Mouse (Mus musculus): ENCODE results near the gene Awat1. TPM values are rescaled to one million over a fixed set of nuclear protein-coding genes. Genes with fewer than 3 reads are reported as not detected.

Gene Awat1
- not detected for total RNA-seq (2021)
- long read RNA-seq, experiment 1 = 0 reads
- long read RNA-seq, experiment 2 = 0 reads

DNA sequence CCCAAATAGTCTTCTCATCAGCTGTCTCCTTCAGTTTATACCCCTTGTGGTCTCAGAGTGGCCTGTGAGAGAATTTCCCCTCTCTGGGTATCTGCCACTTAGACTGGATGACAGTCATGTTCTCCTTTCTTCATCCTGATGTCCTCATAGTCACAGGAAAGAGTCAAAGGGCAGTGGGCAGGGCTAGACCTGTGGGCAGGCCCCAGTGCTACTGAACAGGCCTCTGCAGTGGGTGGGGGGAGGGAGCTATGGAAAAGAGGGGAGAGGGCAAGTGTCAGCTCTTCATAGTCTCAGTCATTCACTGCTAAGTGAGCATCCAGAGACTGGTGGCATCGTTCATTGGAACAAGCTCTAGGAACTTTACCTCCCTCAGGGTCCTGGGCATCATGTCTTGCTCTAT lies at the start of gene Awat1:
TSS of gene Awat1 (plus strand) at position 301 of the 400 bp plus-strand sequence.
- intact Hi-C loops (cut with DNase I) = no loop called here
- DNase-seq = no peak

DNA sequence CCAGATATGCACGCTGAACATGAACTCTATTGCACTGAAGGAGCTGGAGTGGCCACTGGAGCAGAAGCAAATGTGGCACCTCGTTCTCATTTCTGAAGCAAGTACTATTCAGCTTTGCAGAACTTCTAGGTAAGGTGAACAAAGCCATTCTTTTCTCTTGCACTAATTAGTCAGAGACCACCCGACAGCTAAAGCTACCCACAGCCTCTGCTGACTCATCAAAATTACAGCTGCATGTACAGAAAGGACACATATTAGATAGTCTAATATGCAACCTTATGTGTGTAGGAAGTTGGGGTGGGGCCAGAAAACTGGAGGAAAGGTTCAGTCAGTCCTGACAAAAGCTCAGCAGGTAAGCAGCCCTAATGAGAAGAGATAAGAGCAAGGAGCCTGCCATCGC lies 47.6 kb upstream of the Awat1 start, which contains the start of gene Dgat2l6:
TSS of gene Dgat2l6 (plus strand) at position 368 of the 400 bp plus-strand sequence.
- intact Hi-C loops (cut with DNase I) = no loop called here
- DNase-seq = no peak

DNA sequence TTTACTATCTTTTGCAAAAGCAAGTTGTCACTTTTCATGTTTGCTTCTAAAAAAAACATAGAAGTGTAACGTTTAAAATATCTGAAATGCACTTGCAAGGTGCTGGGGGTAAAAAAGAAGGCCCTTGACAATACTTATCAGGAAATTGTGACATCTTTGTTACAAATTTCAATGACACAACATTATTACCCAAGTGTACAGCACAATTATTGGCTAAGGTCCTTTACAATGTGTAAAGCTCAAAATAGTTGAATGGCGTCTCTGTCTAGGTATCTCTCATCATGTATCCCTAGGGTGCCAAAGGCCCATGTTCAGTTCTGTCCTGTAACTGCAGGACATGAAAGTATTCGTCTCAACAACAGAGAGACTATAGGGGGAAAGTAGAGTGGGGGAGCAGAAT lies 16.0 kb upstream of the Awat1 start:
- intact Hi-C loops (cut with DNase I) = no loop called here
- DNase-seq = no peak

DNA sequence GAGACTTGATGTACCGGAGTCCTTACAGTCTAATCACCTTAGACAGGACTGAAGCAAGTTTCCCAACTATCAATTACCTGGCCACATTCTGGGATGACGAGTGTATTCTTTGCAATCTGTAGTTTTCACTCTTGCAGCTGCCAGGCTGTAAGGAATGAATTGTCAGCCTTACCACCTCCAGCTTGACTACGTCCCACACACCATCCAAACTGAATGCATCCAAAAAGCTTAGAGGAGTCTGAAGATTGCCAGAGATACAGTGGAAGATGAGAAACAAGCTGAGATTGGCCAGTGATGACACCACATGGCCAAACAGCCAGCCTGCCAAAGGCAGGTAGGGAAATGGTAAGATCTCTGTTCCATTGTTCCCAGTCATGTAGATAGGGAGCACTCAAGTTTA lies 6.4 kb upstream of the Awat1 start:
- intact Hi-C loops (cut with DNase I) = no loop called here
- DNase-seq = no peak

DNA sequence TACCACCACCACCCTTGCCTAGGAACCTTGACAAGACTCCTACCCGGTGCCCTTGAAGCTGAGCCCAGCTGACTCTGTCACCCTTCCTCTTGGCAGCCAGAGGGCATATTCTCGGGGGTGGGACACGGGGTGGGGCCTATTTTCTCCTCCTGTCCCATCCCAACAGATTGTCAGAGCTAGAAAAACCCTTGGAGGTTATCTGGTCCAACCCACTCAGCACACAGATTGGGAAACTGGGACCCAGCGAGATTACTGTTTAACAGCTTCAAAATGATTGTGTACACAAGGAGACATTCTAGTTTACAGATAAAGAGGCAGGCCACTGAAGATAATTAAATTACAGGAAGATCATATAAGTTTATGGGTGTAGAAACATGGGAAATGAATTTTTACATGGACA lies 22.7 kb downstream of the Awat1 start, which contains the start of gene P2ry4:
TSS of gene P2ry4 (minus strand) at position 79 of the 400 bp plus-strand sequence.
- intact Hi-C loops (cut with DNase I) = no loop called here

DNA sequence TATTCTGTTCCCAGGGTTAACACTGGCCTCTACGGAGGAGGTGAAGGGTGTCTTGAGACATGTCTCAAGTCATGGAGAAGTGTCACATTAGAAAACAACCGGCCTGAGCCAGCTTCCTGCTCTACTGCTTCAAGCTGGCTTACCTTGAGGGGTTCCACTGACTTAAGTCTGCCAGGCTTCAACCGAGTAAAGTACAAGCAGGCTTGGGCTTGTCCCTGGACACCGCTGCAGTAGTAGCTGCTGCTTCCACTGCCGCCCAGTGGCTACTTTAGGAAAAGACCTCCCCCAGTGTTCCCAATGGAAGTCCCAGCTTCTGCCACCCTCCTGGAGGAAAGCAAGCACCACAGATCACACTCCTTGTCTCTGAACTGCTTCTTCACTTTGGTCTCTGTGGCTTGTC lies 25.4 kb downstream of the Awat1 start:
- intact Hi-C loops (cut with DNase I) = no loop called here
- peak; percentile 24 to 48 for DNase-seq

More for the DNA sequence above, 22.7 kb downstream of the Awat1 start, which contains the start of gene P2ry4:
- DNase-seq = no peak

DNA sequence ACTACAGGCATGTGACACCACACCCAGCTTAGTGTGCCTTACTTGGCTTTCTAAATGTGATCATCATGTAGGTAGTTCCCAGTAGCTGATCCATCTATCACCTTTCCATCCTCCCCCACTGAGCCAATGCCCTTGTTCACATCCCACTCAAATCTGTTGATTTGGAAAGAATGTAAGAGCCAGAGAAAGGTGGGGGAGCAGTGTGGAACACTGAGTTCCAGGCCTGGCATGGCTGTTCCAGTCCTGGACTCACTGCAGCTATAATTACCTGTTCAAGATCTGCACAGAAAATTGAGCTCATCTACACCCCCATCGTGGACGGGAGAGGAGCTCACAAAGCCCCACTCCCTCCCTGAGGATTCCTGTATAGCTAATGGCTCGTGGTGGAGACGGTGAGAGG lies 27.7 kb downstream of the Awat1 start:
- no peak for DNase-seq
- intact Hi-C loops (cut with DNase I) = no loop called here

DNA sequence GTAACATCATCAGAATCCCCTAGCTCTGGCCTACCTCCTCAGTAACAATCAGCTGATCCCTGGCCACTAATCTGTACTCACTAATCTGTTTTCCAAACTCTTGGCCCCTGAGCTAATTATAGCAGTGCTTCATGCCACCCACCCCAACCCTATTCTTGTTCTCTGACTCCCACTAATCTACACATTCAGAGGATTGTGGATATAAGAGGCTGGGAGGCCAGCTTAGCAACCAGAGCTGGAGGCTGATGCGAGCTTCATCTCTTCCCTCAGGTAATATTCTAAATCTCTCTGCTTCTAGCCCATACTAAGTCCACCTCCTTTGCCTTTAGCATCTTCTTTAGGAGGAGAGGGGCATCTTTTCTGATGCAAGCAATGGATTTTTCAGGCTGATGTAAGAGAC lies 33.3 kb downstream of the Awat1 start, which contains the start of gene Arr3:
TSS of gene Arr3 (plus strand) at position 184 of the 400 bp plus-strand sequence.
- no peak for DNase-seq
- intact Hi-C loops (cut with DNase I) = no loop called here

DNA sequence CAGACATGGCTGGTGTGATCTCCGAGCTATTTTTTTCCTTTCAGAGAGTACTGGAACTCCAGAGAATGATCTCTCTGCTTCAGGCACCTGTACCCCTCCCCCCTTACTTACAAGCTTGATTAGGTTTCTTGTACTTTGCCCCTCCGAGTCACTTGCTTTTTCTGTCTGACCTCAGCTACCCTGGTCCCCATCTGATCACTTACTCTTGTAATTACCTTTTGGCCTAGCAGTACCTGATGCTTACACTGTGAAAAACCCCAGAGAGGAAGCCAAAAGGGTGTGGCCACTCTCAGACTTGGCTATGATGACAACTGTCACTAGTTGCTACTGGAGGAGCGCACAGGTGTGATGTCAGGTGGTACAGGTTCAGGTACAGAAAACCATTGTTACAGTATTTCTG lies 46.4 kb downstream of the Awat1 start:
- intact Hi-C loops (cut with DNase I) = no loop called here
- DNase-seq = no peak

DNA sequence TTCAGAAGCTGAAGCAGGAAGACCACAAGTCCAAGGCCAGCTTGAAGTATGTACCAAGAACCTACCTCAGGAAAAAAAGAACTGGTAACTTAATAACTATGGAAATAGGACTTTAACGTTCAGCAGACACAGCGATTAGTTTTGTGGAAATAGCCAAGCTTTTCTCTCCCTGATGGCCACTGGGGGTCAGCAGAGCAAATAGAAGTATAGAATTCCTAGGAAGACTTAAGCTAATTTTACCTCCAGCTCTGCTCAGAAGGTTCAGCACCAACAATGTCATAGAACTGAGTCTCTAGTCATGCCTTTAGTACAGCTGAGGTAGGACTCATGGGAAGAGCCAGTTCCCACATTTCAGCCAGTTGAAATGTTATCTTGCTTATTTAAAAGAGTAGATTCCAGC lies 49.3 kb downstream of the Awat1 start:
- no peak for DNase-seq
- intact Hi-C loops (cut with DNase I) = loop anchor here (5.0 to 10.0 kb wide), 3 partner anchors 111 to 323 kb away; partner anchors contain the start of gene Igbp1

DNA sequence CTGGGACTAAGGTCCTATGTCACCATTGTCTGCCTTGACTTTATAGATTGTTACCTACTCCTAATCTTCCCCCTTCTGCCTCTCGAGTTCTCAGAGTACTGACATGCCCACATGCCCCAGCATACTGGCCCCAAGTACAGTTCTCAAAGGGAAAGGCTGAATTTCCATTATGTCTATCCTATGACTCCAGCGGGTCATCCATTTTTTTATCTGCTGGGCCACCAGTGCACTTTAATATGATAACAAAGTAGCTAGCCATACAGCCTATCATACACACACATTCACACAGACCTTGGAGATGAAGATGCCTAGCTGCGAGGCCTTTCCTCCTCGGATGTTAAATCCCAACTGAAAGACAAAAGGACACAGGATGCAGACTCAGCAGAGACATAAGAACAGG lies 52.2 kb downstream of the Awat1 start:
- DNase-seq = no peak
- intact Hi-C loops (cut with DNase I) = loop anchor here (5.0 to 10.0 kb wide), 3 partner anchors 108 to 321 kb away; partner anchors contain the start of gene Igbp1

DNA sequence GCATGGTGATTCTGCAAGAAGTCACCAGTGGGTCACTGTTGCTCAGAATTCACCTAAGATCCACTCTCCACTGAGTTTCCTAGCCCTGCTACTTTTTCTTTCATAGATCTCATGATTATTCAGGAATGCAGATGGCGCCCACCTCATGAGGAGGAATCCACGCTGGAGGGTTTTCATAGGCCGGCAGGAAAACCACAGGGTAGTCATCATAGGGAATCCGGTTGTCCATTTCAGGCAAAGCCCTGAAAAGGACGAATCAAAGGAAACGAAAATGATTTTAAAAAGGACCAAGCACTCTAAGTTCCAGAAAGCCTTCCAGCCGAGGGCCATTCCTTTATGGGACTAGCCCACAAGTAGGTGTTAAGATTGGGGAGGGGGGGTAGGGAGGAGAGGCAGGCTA lies 53.1 kb downstream of the Awat1 start:
- intact Hi-C loops (cut with DNase I) = loop anchor here (10.0 kb wide), 2 partner anchors 130 to 320 kb away; partner anchors contain the start of gene Igbp1
- no peak for DNase-seq

DNA sequence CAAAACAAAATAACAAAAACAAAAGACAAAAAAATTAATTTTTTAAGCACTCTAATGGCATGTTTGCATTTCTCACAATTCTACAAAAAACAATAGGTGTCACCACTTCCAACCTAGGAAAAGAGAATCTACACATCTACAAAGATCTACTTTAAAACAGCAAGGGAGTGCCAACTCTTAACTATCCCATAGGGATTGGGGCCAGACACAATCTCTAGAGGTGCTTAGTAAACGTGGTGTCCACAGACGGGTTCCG lies 53.4 kb downstream of the Awat1 start, which contains the start of gene Kif4:
TSS of gene Kif4 (plus strand) at position 192 of the 256 bp plus-strand sequence.
- DNase-seq = no peak
- intact Hi-C loops (cut with DNase I) = loop anchor here (10.0 kb wide), 2 partner anchors 131 to 319 kb away; partner anchors contain the start of gene Igbp1

DNA sequence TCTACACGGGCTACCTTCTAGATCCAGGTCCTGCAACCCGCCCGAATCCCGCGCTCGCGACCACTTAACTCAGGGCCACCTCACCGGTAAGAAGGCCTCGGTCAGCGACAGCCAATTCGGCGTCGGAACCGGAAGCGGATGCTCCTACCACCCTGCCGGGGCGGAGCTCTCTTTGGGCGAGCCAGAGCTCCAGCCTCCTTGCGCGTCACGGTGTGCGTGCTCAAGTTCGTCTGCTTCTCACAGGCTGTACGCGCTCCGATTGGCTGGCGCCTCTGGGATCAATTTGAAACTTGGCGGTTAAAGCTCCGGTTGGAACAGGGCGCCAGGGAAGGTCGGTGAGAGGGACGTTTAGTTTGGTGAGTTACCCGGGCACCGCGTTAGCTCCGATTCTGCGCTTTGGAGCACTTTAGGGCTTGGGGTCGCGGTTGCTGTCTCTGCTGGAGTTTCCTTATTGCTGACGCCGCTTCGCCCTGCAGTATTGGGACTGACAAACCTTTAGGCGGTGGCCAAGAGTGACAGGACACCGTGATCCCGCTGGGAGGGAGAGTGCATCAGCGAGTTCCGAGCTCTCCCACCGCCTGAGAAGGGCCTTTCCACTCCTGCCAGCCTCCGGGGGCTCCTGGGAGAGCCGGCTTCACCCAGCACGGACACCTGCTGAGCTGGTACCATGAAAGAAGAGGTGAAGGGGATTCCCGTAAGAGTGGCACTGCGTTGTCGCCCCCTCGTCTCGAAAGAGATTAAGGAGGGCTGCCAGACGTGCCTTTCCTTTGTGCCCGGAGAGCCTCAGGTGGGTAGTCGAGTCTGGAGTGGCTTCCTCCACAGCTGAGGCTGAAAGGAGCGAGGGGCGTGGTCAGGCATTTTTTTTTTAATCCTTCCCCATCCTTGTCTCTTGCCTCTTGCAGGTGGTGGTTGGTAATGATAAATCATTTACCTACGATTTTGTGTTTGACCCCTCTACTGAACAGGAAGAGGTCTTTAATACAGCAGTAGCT lies 54.0 kb downstream of the Awat1 start, which contains the start of gene Pdzd11:
TSS of gene Pdzd11 (minus strand) at position 767 of the 992 bp plus-strand sequence.
- intact Hi-C loops (cut with DNase I) = loop anchor here (10.0 kb wide), 2 partner anchors 131 to 319 kb away; partner anchors contain the start of gene Igbp1
- peak; percentile 88 to 89 for DNase-seq

Other genes with a start within 250 kb of the Awat1 start
- not detected for gene Otud6a, start 143.2 kb upstream of the Awat1 start, total RNA-seq (2021)
- under 1 TPM in 1 of 2 experiments, not detected in 1; 0.19 TPM for gene Awat2, start 129.5 kb upstream of the Awat1 start, total RNA-seq (2021)
- 10 to 100 TPM; 38.0 to 41.0 TPM for gene Igbp1, start 78.0 kb upstream of the Awat1 start, total RNA-seq (2021)
- not detected for gene Dgat2l6, start 47.4 kb upstream of the Awat1 start, total RNA-seq (2021)
- gene P2ry4, start 22.6 kb downstream of the Awat1 start, total RNA-seq (2021) = not detected
- not detected for gene Arr3, start 33.2 kb downstream of the Awat1 start, total RNA-seq (2021)
- gene Kif4, start 53.5 kb downstream of the Awat1 start, total RNA-seq (2021) = 1 to 10 TPM; 1.9 to 3.5 TPM
- gene Pdzd11, start 54.3 kb downstream of the Awat1 start, total RNA-seq (2021) = 10 to 100 TPM; 29.1 to 31.6 TPM
- under 1 TPM; 0.46 to 0.81 TPM for gene Gdpd2, start 157.6 kb downstream of the Awat1 start, total RNA-seq (2021)
- 1 to 10 TPM; 3.1 to 4.8 TPM for gene Dlg3, start 195.5 kb downstream of the Awat1 start, total RNA-seq (2021)

All from heart, postnatal 14 days (tissue).